Mouse (Mus musculus) lung, embryonic 16.5 days (tissue): ENCODE measurements around the gene Nphp3. TPM values are rescaled to one million over a fixed set of nuclear protein-coding genes. Genes with fewer than 3 reads are reported as not detected.

ENCODE experiments used
- ATAC-seq: fragments of 200-750 bp; cut with Nextera tagmentation; 2 replicates; pipeline ENCODE4 v1.8.0; 2017; ENCODE audit warnings: low read depth, mild to moderate bottlenecking, moderate library complexity
- H3K27ac ChIP-seq: fragments of 300-500 bp; sonication (generic); 2 replicates; pipeline ENCODE4 v1.5.1; 2014; ENCODE audit warnings: mild to moderate bottlenecking, control low read depth, low read length
- H3K27me3 ChIP-seq: fragments of 300-500 bp; sonication (generic); 2 replicates; pipeline ENCODE4 v1.6.1; 2014; ENCODE audit warnings: low read depth, low read length, mixed read lengths; ENCODE audit not compliant: control insufficient read depth, insufficient read depth
- H3K36me3 ChIP-seq: fragments of 300-500 bp; sonication (generic); 2 replicates; pipeline ENCODE4 v1.6.1; 2014; ENCODE audit warnings: low read length; ENCODE audit not compliant: control insufficient read depth, insufficient read depth
- H3K4me1 ChIP-seq: fragments of 300-500 bp; sonication (generic); replicated peaks from 2 replicates; pipeline ENCODE4 v1.6.1; 2014; ENCODE audit warnings: low read length, mixed read lengths; ENCODE audit not compliant: control insufficient read depth, insufficient read depth
- H3K4me2 ChIP-seq: fragments of 300-500 bp; sonication (generic); 2 replicates; pipeline ENCODE4 v1.6.1; 2014; ENCODE audit warnings: low read depth, low read length, control low read depth
- H3K4me3 ChIP-seq: fragments of 300-500 bp; sonication (generic); 2 replicates; pipeline ENCODE4 v1.5.1; 2014; ENCODE audit warnings: mild to moderate bottlenecking, low read length, control low read depth
- H3K9ac ChIP-seq: fragments of 300-500 bp; sonication (generic); 2 replicates; pipeline ENCODE4 v1.6.1; 2014; ENCODE audit warnings: low read length, control low read depth
- H3K9me3 ChIP-seq: fragments of 300-500 bp; sonication (generic); 2 replicates; pipeline ENCODE4 v1.6.1; 2016; ENCODE audit warnings: low read length; ENCODE audit not compliant: control insufficient read depth
- WGBS: fragments of 180-500 bp; shearing (Covaris S2); extraction: QIAGEN DNeasy Blood & Tissue Kit; methylation state at CpG from one replicate; pipeline ENCODE4 v1.1.7; 2014; 5-methylcytosine and 5-hydroxymethylcytosine counted together
- polyA plus RNA-seq: library from polyadenylated mRNA; unstranded; fragments of >200 nt; fragmentation: Nextera tagmentation; extraction: Ambion mirVana; gene quantifications from 2 replicates; pipeline ENCODE4 v1.2.1, GENCODE M21; 2015

Gene Nphp3
- polyA plus RNA-seq, 1 experiment from 2014 or later, result 4.2 TPM

DNA sequence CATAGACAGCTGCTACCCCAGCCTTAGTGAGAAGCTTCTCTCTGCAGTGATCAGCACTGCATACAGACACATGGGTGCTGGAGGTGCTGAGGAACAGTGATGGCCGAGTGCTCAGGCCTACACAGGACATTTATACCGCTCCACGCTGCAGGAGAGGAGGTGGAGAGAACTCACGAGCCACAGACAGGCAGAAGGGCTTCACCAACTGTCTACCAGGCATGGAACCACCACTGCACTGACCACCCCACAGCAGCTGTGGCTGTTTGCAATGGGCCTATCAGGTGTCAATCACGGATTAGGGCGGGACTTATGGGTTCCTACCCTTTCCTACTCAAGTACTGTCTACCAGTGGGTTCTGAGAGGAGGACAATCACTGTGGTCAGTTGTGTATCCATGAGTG is 48.7 kb downstream of the Nphp3 start:
- Histone ChIP-seq H3K9ac (no peak overlapping the region), H3K27ac (no peak overlapping the region), H3K4me3 (no peak overlapping the region), H3K4me2 (no peak overlapping the region), H3K4me1 (no peaks in the 10 kb centered on the region), H3K36me3 (peaks cover 67% of the 10 kb centered on the region), H3K27me3 (no peaks in the 10 kb centered on the region), H3K9me3 (no peaks in the 10 kb centered on the region)
- WGBS, result 87% methylated on average over 6 of the region's 6 CpGs
- ATAC-seq, result no peak

DNA sequence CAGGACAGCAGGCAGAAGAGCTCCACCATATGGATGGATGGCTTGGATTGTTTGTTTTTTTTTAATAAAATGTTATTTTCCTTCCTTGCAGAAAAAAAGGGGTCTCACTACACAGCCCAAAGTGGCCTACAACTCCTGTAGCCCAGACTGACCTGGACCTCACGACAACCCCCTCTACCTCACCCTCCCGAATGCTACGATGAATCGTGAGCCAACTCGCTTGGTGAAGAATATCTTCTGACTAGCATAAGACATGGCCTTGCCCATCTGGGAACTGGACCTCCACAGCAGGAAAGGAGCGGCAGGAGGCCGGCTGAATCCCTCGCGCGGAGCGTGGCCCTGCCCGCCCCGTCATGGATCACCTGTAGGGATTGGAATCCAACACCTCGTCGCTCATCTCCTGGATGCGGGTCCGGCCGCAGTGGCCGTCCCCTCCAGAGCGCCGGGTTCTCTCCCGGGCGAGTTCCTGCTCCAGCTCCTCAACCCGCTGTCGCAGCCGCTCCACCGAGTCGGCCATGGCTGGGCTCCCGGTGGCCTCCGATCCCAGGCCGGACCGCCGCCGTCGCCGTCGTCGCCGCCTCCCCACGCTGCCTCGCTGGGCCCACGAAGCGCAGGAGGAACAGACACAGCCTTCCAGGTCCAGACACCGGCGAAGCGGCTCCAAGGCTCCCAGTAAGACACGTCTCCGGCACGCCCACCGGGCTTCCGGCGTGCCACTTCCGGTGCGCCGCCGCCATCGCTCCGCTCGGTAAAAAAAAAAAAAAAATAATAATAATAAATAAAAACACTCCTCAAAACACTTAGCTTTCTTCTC is 60.3 kb downstream of the Nphp3 start, which contains the start of gene Uba5:
Gene Uba5, minus strand, starts transcription at position 705 of the 814 bp plus-strand sequence.
- Histone ChIP-seq H3K27ac (peak within 1 kb of the TSS; percentile 71), H3K36me3 (peaks cover 10% of the 10 kb centered on the region), H3K9ac (peak within 1 kb of the TSS; percentile 91), H3K4me1 (peaks cover 14% of the 10 kb centered on the region), H3K4me3 (peak within 1 kb of the TSS; percentile 99), H3K9me3 (no peaks in the 10 kb centered on the region), H3K27me3 (no peaks in the 10 kb centered on the region), H3K4me2 (peak within 1 kb of the TSS; percentile 88)
- ATAC-seq, result peak; percentile 73
- under 1% methylated on average over 54 of the region's 59 CpGs for WGBS

DNA sequence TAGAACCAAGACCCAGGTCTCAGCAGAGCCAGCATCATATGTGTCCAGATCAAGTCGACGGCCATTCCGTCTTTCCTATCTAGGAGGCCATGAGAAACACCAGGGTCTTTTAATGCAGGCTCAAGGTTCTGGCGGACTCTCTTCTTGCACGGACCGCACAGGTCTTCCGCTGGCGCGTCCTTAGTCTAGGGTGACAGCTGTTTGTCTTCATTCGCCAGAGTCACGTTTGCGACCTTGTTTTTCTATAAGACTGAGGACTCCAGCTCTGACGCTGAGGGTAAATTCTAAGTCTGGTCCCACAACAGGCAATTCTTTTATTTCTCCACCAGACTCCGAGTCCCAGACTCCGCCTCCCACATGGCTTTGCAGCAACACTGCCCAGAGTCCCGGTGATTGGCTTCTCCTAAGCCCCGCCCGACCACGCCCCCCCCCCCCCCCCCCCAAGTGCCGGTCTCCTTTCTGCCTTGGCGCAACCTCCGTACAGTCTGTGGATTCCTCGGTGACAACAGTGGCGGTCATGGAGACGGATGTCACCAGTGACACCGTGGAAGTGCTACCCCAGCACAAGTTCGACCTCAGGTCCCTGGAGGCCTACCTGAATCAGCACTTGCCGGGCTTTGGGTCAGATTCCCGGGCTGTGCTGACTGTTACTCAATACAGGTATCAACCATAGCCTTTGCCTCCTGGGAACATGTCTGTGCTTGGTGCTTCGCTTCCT is 61.1 kb downstream of the Nphp3 start, which contains the start of gene Acad11:
Gene Acad11, plus strand, starts transcription at position 134 of the 718 bp plus-strand sequence.
- ATAC-seq, result peak; percentile 96

DNA sequence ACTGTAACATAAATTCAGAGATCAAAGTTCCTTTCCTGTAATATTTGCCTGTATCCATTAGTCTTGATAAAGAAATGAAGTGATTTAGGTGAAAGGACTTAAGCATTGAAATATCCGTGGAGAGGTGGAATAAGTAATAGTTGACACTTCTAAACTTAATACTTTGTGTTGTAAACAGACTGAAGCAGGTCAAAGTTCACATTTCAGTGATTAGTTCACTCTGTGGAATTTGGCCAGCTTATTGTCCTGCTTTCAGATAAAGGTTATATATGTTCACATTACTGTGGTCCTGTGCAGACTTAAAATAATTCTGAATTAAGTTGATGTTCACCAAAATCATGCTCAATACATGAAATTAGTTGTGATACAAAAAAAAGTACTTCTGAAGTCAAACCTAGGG is 62.2 kb downstream of the Nphp3 start:
- Histone ChIP-seq H3K27ac (no peak overlapping the region), H3K36me3 (0 out of 2 replicates have a peak, but pooled peaks cover 2% of the 10 kb centered on the region), H3K9me3 (no peaks in the 10 kb centered on the region), H3K4me1 (peaks cover 14% of the 10 kb centered on the region), H3K27me3 (no peaks in the 10 kb centered on the region), H3K4me3 (no peak overlapping the region), H3K9ac (no peak overlapping the region), H3K4me2 (no peak overlapping the region)
- WGBS, result 18% methylated on average over 1 of the region's 1 CpGs
- no peak for ATAC-seq

More for the DNA sequence above, 61.1 kb downstream of the Nphp3 start, which contains the start of gene Acad11:
- peak within 1 kb of the TSS; percentile 71 for H3K27ac ChIP-seq
- H3K9ac ChIP-seq, result peak within 1 kb of the TSS; percentile 91
- H3K36me3 ChIP-seq, result peaks cover 3% of the 10 kb centered on the region; the same call in 1 of the 2 replicates
- no peaks in the 10 kb centered on the region for H3K9me3 ChIP-seq
- WGBS, result under 1% methylated on average over 26 of the region's 30 CpGs
- H3K4me1 ChIP-seq, result peaks cover 14% of the 10 kb centered on the region
- H3K4me2 ChIP-seq, result peak within 1 kb of the TSS; percentile 88
- peak within 1 kb of the TSS; percentile 99 for H3K4me3 ChIP-seq
- no peaks in the 10 kb centered on the region for H3K27me3 ChIP-seq

DNA sequence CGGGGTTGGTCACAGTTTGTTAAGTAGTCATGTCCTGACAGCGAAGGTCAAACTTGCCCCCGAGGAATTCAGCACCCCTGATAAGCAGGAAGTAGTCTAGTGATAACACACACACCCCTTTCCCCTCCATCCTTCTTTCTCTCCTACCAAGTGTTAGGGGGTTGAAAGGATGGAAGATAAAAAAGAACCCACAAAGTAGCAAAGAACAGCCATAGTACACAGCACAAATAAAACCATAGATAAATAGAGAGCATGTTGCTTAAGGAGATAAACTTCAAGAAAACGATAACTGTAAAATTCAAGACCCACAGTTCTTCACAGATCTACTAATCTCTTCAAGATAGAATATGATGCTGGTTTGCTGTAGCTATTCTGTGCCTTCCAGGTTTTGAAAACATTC is 67.9 kb downstream of the Nphp3 start:
- 59% methylated on average over 4 of the region's 4 CpGs for WGBS
- no peak overlapping the region for H3K4me3 ChIP-seq
- H3K4me2 ChIP-seq, result no peak overlapping the region
- H3K9me3 ChIP-seq, result no peaks in the 10 kb centered on the region
- no peak overlapping the region for H3K27ac ChIP-seq
- no peaks in the 10 kb centered on the region for H3K4me1 ChIP-seq
- H3K27me3 ChIP-seq, result no peaks in the 10 kb centered on the region
- ATAC-seq, result no peak
- H3K9ac ChIP-seq, result no peak overlapping the region
- H3K36me3 ChIP-seq, result no peaks in the 10 kb centered on the region

DNA sequence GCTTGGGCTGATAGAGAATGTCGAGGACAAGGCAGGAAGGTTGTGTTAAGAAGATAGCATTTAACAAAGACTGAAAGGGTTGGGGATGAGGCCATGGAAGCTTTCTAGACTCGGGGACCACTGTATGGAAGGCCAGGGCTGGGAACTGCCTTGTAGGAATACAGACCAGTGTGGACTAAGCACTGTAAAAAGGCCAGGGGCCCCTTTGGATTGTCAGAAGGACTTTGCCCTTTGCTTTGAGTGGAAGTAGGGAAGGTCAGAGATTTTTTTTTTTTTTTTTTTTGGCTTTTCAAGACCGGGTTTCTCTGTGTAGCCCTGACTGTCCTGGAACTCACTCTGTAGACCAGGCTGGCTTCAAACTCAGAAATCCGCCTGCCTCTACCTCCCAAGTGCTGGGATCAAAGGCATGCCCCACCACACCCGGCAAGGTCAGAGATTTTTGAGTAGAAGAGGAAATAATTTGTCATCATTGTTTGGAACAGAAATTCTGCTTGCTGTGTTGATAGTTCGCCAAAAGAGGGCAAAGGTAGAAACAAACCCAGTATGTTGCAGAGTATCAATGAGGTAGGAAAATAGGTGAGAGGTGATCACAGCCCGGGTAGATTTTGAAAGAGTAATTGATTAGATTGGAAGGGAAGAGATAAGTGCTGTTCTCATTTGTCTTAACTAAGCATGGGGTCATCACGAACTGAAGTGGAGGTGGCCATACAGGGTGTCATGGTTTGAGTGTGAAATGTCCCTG is 68.7 kb downstream of the Nphp3 start:
- no peak for ATAC-seq
- H3K4me1 ChIP-seq, result no peaks in the 10 kb centered on the region
- H3K9me3 ChIP-seq, result no peaks in the 10 kb centered on the region
- no peak overlapping the region for H3K4me2 ChIP-seq
- WGBS, result 63% methylated on average over 8 of the region's 8 CpGs
- no peak overlapping the region for H3K9ac ChIP-seq
- H3K36me3 ChIP-seq, result no peaks in the 10 kb centered on the region
- H3K27ac ChIP-seq, result no peak overlapping the region
- no peak overlapping the region for H3K4me3 ChIP-seq
- no peaks in the 10 kb centered on the region for H3K27me3 ChIP-seq

- Histone ChIP-seq H3K9ac (no peak overlapping the region), H3K27ac (no peak overlapping the region), H3K4me3 (no peak overlapping the region), H3K4me2 (no peak overlapping the region), H3K27me3 (no peaks in the 10 kb centered on the region), H3K9me3 (no peaks in the 10 kb centered on the region), H3K4me1 (no peaks in the 10 kb centered on the region), H3K36me3 (no peaks in the 10 kb centered on the region)
- 59% methylated on average over 2 of the region's 2 CpGs for WGBS
- no peak for ATAC-seq
These were observed 73.5 kb downstream of the Nphp3 start for GRCm38 (mm10) chr9:104075808-104076207.

- 78% methylated on average over 1 of the region's 1 CpGs for WGBS
- no peak overlapping the region for H3K4me3 ChIP-seq
- no peak overlapping the region for H3K4me2 ChIP-seq
- H3K36me3 ChIP-seq, result no peaks in the 10 kb centered on the region
- no peak overlapping the region for H3K27ac ChIP-seq
- H3K27me3 ChIP-seq, result no peaks in the 10 kb centered on the region
- H3K9ac ChIP-seq, result no peak overlapping the region
- no peaks in the 10 kb centered on the region for H3K9me3 ChIP-seq
- H3K4me1 ChIP-seq, result no peaks in the 10 kb centered on the region
- no peak for ATAC-seq
These were observed 76.4 kb downstream of the Nphp3 start for GRCm38 (mm10) chr9:104078780-104079179.

DNA sequence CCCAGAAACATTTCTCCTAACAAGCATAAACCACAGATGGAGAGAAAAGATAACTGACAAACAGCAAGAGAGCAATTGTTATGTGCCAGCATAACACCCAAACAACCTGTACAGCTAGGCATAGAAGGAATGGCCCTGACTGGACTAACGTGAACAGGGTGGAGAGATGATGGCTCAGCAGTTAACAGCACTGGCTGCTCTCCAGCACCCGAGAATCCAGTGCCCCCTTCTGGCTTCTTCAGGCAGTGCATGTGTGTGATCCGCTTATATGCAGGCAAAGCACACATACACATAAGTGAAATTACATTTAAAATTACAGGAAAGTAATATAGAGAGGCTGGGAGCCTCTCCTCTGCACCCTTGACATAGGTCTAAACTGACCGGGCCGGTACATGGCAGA is 77.0 kb downstream of the Nphp3 start:
- ATAC-seq, result no peak
- Histone ChIP-seq H3K9me3 (no peaks in the 10 kb centered on the region), H3K27me3 (no peaks in the 10 kb centered on the region), H3K4me1 (no peaks in the 10 kb centered on the region), H3K4me2 (no peak overlapping the region), H3K4me3 (no peak overlapping the region), H3K9ac (no peak overlapping the region), H3K27ac (no peak overlapping the region), H3K36me3 (peaks cover under 1% of the 10 kb centered on the region; the same call in 1 of the 2 replicates)
- WGBS, result 39% methylated on average over 5 of the region's 5 CpGs
